Mouse (Mus musculus): ENCODE results near the gene Krt7.

Krt7 gene

GRCm38 (mm10) chr15:101436611-101437010 is 25.8 kb downstream of the Krt7 start:
- DNase-seq (ENCODE audit: low read depth, low spot score) = no peak

DNA sequence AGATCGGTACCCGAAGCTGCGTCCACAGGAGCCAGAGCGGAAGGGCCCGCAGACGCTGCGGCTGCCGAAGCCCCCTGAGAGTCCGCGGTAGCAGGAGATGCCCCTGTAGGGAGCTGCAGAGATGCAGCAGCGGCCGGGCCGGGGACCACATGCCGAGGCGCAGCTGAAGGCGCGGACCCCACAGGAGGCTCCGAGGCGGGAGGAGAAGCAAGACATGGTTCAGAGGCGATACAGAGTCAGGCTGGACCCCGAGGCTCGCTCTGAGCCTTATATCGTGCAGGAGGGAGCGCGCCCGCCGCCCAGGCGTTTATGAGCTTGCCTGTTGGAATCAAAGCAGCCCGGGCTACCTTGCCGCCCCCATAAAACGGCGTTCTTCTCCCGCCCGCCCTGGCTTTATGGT is 27.7 kb downstream of the Krt7 start, which contains the start of gene Krt87:
Gene Krt87 (minus strand): TSS at position 250 of the 400 bp plus-strand sequence.
- DNase-seq (ENCODE audit: low read depth, low spot score) = no peak

GRCm38 (mm10) chr15:101440837-101441236 is 30.0 kb downstream of the Krt7 start:
- DNase-seq (ENCODE audit: low read depth, low spot score) = no peak

DNA sequence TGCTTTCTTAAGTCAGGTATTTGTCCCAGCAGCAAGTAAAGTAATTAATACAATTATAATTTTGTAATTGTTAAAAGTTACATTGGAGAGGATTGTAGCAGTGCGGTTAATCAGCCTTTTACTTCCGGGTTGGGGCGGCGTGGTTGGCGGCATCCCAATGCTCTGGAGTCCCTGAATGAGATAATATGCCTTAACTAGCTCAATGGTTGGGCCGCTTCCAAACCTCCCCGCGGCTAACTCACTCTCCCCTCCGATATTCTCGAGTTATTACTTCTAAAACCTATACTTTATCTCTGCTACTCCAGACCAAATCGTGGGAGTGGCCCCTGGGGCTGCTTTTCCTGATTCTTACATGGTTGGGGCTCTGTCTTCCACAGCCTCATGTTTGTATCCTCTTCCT is 35.7 kb downstream of the Krt7 start:
- DNase-seq (ENCODE audit: low read depth, low spot score) = no peak

DNA sequence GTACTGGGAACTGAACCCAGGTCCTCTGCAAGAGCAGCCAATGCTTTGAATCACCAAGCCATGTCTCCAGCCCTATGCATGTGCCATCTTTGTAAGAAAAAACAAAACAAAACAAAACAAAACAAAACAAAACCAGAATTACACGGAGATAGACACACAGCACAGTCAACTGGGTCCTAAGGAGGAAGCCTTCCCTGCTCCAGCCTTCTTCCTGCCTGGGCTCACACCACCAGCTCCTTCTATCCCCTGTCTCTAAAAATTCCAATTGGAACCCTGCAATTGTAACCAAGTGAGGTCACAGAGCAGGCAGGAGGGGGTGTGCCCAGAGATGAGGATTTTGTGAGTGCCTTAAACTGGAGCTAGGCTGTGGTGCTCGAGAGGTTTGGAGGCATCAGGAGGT is 36.6 kb downstream of the Krt7 start, which contains the start of gene Krt88:
Gene Krt88 (plus strand): TSS at position 301 of the 400 bp plus-strand sequence.
- no peak for DNase-seq (ENCODE audit: low read depth, low spot score)

- DNase-seq (ENCODE audit: low read depth, low spot score) = peak; percentile 35
Observed at GRCm38 (mm10) chr15:101453093-101453736, 42.4 kb downstream of the Krt7 start.

DNA sequence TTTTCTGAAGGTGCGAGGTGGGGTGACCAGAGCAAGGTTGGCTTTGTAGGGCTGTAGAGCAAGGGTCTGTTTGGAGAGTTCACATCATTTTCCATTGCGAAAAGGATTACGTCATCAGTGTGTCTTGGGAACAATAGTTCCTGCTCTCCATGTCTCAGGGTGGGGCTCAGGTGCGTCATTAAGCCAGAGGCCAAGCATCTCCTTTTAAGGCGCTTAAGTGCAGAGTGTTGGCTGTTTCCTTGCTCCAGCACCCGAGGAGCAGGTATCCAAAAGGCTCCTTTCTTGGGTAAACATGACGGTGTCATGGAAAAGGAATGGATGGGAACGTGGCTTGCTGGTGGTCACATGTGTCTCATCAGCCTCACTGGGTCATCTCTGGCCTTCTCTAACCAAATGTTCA is 43.9 kb downstream of the Krt7 start:
- no peak for DNase-seq (ENCODE audit: low read depth, low spot score)

GRCm38 (mm10) chr15:101455292-101455691 is 44.4 kb downstream of the Krt7 start:
- no peak for DNase-seq (ENCODE audit: low read depth, low spot score)

DNA sequence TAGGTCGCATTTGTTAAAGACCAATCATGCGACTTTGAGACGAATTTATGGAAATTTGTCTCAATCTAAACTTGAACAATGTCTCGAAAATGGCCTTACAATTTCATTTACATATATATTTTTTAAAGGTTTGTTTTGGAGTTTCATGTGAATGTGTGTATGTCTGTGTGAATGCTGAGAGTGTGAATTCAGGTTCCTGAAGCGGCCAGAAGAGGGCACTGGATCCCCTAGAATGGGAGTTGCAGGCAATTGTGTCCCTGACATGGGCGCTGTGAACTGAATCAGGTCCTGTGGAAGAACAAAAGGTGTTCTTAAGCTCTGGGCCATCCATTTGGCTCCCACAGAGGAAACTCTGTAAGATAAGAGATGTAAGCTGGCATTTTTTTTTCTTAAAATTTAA is 45.0 kb downstream of the Krt7 start:
- no peak for DNase-seq (ENCODE audit: low read depth, low spot score)

DNA sequence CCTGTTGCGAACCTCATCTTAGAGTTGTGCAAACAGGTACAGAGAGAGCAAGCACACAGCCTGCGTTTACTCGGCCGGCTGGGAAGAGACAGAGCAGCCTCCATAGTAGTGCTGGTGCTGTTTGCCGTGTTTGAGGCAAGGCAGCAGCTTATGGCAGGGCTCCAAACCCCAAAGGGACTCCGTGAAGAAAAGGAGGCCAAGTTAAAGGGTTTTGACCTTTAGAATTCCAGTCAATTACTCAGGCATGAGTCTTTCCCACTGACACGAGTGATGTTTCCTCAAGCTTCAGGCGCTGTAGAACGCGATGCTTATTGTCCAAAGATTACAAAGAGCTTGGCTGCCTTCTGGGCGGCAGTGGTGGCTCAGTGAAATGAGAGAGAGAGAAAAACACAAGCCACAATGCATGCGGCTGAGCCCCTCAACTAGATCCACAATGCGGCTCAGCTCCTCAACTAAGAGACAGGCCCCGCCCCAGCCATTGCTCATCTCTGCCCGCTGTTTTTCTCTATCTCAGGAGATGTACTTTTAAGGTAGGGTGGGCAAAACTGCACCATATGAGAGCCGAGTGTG is 47.6 kb downstream of the Krt7 start:
- DNase-seq (ENCODE audit: low read depth, low spot score) = no peak

- no peak for DNase-seq (ENCODE audit: low read depth, low spot score)
Observed at GRCm38 (mm10) chr15:101459283-101459682, 48.4 kb downstream of the Krt7 start.

- DNase-seq (ENCODE audit: low read depth, low spot score) = no peak
Observed at GRCm38 (mm10) chr15:101463651-101464050, 52.8 kb downstream of the Krt7 start, which contains the start of gene Krt81. Krt81 (minus strand) TSS chr15:101463751.

GRCm38 (mm10) chr15:101469093-101469492 is 58.2 kb downstream of the Krt7 start:
- no peak for DNase-seq (ENCODE audit: low read depth, low spot score)

GRCm38 (mm10) chr15:101472952-101473528 is 62.2 kb downstream of the Krt7 start, which contains the start of gene Krt86:
Krt86 (plus strand) TSS chr15:101473478.
- DNase-seq (ENCODE audit: low read depth, low spot score) = no peak

DNA sequence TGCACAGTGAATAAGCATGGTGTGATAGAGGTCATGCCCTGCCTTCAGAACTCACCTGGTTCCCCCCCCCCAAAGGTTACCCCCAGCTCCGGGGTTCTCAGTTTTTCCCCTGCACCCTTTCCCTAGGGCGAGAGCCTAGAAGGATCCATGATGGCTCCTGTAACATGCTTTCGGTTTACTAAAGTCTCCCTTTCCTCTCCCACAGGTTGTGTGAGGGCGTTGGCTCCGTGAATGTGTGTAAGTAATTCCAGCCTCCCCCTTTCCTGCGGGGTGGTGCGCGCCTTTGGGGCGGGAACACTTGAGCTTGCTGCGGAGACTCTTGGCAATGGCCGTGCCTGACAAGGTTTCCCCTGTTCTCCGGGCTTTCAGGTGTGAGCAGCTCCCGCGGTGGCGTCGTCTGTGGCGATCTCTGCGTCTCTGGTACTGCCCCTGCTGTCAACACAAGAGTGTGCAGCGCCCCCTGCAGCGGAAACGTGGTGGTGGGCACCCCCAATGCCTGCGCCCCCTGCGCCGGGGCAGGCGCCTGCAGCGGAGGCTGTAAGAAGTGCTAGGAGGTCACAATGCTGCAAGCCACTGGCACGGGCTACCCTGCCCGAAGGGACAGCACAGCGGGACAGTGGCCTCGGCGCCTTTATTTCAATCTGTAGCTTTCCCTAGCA is 68.3 kb downstream of the Krt7 start:
- DNase-seq (ENCODE audit: low read depth, low spot score) = peak; percentile 41

- DNase-seq (ENCODE audit: low read depth, low spot score) = no peak
Observed at GRCm38 (mm10) chr15:101479666-101480060, 68.8 kb downstream of the Krt7 start.
